Mouse (Mus musculus) embryo, embryonic 9.5 days (tissue): ENCODE results near the gene Rev1.

Experiments
- DNase-seq: peaks from one replicate; pipeline ENCODE4 v3.0.0-alpha.2; 2017; ENCODE audit errors: extremely low spot score

Rev1 gene

DNA sequence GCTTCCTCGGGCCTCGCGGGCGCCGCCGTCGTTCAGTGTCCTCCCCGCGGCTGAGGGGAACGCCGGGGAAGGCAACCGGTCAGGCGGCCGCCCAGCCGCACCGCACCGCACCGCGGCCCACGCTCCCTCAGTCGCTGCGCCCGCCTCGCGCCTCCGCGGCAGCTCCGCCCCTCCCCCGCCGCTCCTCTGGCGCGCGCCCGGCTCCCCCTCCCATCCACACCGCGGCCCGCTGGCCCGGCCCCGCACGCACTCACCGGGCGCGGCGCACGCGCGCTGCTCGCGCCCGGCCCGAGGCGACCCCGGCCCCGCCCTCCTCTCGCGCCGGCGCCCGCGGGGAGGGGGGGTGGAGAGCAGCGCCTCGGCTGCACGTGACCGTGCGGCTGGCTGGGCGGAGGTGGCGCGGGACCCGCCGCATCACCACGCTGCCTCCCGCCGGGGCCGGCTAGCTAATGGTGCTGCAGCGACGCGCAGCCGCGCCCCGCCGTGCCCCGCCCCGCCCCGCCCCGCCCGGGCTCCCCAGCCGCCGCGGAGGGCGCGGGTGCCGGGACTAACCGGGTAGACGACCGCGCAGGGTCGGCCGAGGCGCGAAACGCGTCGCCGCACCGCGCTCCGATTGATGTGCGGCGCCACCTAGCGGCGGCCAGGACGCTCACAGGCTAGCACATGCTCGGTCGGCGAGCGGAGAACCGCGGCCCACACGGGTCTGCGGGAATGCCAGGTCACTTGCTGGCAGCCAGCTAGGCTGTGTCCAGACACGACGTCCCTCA is at the start of gene Rev1:
Rev1 (minus strand) TSS at position 301 of the 767 bp plus-strand sequence.
- DNase-seq, result peak; percentile 94

DNA sequence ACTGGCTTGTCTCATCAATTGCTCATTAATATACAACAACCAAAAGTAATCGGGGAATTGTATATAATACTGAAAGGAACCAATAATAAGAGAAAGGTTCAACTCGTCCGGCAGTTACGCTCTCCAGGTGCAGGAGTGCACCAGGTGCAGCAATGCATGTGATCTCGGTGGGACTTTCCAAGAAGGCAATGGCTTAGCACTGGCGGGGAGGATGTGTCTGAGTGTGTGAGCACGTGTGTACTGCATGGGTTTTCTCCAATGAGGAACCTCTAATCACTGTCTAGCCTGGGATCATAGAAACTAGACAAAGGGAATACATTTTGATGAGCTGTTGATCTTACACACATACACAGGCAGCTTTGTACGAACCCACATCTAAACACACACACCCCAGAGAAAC is 49.3 kb upstream of the Rev1 start:
- no peak for DNase-seq

DNA sequence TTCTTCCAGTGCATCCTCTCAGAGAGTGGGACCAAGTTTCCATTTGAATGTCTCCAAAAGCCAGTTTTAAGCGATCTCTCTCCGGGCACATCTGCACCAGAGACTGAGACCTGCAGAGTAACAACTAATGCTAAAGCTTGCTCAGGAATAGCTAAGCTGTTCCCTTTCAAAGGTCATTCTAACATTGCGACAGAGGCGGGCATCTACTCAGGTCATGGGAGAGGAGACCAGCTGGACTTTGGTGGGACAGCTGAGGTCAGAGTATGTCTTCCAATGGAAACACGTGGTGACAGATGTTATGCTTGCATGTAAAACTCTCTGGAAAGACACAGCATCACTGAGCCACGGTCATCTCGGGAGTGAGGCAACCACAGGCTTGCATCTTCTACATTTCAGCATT is 46.5 kb upstream of the Rev1 start:
- DNase-seq, result no peak

DNA sequence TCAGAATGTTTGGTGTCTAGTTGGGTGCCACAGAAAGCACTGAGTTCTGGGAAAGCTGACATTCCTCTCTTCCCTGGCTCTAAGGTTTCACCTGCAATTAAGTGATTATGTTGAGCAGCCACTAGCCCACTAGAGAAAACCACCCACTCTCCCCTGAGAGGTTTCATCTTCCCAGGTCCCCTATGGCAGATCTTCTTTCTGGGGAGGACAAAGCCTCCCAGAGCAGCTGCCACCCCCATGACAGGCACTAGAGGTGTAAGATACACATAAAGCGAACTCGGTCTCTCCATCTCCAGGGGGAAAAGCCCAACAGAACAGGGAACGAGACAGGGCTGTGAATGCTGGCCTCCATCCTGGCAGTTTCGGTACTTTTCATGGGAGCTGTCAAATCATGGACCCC is 42.3 kb upstream of the Rev1 start:
- no peak for DNase-seq

DNA sequence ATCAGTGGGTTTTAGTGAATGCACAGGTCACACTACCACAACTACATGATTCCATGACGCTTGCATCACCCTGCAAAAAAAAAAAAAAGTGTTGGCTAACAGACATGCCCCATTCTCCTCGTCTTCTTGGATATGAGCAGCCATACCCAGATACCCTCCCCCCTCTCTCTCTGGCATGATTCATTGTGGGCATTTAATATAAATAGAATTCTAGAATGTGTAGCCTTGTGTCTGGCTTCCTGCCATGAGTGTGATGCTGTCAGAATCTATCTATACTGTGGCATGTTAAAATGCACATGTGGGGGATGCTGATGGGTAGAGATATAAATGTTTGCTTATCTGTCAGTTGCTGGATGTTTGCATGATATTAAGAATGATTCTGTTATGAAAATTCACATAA is 36.1 kb upstream of the Rev1 start:
- DNase-seq, result no peak

DNA sequence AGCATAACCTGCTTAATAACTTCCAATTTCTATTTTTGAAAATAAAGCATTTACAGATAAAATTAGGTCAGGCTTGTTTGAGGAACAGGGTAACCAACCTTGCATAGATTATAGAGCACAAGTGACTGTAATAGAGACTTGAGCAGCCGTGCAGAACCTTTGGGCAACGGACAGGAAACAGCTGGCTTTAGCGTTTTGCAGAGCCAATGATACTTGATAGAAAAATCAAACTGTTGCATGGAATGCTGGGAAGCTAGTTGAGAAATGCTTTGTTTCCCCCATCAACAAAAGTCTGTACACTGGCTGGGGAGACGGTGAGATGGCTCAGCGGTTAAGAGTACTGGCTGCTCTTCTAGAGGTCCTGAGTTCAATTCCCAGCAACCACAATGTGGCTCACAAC is 20.5 kb upstream of the Rev1 start:
- no peak for DNase-seq

DNA sequence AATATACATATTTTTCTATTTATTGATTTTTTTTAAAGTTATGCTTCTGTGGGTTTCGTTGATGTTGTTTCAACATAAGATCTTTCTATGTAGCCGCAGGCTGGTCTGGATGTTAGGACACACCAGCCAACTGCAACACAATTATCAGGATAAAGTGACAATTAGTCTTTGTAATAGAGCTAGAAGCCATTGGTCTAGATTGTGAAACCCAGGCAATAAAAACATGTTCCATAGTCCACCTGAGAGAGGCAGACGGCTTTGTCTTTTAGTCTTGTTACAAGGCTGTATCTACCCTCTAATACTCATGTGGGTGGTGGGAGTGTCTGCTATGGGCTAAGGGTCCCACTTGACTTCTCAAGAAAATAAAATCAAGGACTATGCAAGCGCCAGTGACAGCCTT is 16.4 kb upstream of the Rev1 start:
- DNase-seq, result no peak

DNA sequence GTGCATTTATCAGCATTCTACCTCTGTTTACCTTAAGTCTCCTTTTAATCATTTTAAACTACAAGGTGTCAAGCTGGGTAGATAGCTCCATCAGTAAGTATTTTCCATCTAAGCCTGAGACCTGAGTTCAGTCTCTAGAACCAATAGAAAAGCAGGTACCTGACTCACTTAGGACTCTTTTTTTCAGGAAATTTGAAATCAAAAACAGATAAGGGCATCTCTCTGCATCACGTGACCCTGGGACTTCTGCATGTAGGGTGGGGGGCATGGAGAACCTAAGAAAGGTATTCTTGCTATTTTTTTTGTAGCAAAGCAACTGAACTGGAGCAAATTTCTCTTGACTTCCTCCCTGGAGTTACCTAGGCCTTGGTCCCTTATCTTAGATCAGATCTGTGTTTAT is 11.8 kb upstream of the Rev1 start:
- no peak for DNase-seq

DNA sequence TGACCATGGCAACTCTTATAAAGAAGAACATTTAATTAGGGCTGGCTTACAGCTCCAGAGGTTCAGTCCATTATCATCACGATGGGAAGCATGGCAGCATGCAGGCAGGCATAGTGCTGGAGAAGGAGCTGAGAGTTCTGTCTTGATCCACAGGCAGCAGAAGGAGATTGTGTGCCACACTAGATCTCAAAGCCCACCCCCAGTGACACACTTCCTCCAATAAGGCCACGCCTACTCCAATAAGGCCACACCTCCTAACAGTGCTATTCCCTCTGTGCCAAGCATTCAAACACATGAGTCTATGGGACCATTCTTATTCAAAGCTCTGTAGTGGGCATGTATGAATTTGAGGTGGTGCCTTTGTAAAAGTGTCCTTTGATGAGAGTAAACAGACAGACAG is 11.3 kb upstream of the Rev1 start:
- no peak for DNase-seq

DNA sequence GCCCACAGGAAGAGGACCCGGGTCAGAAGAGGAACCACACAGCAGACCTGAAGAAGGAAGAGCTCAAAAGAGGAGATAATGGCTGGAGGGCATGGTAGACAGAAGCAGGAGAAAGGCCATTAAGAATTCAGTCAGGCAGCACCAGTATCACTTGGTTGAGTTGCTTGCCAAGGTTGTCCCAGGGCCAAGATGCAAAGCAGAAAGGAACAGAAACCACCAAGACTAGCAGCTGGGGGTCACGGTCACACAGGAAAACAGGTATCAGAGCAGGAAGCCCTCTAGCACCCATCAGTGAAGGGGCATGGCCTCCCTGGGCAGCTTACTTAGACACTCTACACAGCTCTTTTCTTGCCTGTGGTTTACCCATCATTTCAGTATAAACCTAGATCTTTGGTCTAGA is 9.8 kb upstream of the Rev1 start:
- DNase-seq, result no peak

DNA sequence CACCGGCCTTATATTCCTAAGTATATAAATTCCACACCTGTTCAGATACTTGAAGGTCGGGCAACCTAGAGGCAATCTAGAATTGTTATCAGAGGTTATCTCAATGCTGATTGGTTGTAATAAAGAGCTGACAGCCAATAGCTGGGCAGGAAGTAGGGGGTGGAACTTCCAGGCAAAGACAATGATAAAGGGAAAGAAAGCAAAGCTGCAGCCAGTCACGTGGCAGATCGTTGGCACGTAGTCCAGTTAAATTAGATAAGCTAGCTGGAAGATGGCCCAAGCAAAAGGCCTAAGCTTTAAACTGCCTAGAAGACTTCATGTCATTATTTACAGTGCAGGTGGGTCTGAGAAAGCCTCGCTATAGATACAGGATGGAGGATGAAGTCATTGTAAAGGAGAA is 3.3 kb upstream of the Rev1 start:
- no peak for DNase-seq

DNA sequence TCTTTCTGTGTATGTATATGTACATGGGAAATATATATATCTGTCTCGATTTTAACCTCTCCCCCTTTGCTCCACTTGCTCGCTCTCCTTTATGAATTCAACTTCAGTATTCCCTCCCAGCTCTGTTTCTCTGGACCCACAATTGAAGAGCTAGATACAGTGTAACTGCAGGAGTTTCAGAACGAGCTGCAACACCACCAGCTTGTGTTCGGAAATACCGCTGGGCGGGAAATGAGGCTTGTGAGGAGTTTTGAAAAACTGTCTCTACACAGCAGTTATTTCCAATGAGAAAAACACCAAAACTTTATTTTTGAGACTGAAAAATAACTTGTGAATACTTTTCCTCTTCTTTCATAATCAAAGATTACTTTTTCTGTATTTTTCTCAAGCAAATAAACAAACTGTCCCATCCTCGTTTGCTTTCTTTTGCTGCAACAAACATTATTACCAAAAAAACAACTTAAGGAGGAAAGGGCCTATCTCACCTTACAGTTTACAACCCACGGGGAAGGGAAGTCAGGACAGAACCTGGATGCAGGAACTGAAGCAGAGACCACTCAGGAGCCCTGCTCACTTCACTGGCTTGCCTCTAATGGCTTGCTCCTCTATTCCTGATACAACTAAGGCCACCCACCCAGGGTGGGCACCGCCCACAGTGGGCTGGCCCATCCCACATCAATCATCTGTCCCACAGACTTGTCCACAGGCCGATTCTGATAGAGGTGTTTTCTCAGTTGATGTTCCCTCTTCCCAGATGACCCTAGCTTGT is 1.3 kb upstream of the Rev1 start:
- peak; percentile 51 for DNase-seq

DNA sequence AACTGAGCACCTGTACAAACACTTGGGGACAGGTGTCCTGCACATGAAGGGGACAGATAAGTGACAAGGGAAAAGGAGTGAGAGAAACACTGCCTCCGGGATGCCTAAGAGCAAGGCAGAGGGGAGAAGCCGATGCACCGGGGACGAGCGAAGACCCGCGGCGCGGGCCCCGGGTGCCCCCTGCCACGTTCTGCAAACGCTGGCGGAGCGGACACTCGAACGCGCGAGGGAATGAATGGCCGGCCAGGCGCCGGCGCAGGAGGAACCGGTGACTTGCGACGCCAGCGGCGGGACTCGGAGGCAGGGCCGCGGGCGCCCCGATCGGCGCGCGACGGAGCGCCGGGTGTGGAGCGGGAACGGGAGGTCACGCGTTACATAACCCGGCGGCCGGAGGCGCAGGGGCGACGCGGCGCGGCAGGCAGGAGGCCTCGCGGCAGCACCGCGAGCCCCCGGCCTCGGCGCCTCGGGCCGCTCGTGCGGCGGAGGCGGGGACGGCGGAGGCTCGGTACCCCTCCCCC is 623 bp downstream of the Rev1 start:
- peak; percentile 49 for DNase-seq

DNA sequence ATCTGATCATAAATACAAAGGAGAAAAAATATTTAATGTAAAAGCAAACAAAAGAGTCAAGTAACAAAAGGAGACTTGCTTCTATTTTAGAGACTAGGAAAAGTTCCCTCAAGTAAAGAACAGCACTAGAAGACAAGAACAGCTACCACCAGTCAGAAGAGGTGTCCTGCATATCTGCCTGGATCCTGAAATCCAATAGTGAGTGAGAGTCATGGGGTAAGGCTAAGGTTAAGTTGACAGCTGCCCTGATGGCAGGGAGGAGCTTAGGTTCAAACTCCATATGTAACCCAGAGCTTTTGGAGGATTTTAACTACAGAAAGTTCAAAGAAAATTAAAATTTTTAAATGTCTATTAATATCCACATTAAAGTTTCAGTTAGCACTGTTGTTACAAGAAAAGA is 2.6 kb downstream of the Rev1 start:
- no peak for DNase-seq

DNA sequence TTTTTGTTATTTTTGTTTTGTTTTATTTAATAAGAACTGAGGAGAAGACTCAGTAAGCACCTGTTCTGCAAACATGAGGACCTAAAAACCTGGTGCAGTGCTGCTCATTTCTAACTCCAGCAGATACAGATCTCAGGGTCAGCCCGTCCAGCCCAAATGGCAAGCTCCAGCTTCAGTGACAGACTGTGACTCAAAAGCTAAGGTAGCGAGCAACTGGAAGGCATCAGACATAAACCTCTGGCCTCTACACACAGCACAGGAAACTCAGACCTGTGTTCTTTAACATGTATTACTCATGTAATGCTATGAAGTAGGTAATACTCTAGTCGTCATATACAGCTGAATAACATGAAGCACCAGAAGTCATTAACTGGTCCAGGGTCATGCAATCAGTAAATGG is 3.2 kb downstream of the Rev1 start:
- DNase-seq, result no peak

DNA sequence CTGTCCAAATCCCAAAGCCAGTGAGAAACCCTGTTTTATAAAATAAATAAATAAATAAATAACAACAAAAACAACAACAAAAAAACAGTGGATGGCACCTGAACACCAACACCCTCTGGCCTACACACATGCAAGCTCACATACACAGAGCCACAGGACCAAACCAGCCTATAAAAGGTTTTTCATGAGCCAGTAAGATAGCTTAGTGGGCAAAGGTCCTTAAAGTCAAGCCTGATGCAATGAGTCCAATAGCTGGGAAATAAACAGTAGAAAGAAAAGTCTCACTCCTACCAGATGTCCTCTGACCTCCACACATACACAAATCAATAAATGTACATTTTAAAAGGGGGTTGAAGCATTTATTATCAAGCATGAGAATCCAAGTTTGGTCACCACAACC is 5.3 kb downstream of the Rev1 start:
- DNase-seq, result no peak

DNA sequence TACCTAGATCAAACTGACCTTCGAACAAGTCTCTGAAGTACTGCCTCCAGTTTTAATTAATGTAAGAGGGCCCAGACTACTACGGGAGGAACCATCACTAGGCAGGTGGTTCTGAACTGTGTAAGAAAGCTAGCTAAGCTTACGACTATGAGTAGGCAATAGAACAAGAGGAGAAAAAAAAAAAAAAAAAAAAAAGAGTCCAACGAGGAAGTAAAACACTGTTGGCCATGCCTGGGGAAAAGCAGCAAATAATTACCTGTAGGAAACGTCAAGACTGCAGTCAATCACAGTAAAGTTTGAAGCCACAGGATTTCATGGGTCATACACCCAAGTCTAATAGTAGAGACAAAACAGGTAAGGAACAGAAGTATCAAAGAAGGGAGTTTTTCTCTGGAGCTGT is 8.7 kb downstream of the Rev1 start:
- no peak for DNase-seq

DNA sequence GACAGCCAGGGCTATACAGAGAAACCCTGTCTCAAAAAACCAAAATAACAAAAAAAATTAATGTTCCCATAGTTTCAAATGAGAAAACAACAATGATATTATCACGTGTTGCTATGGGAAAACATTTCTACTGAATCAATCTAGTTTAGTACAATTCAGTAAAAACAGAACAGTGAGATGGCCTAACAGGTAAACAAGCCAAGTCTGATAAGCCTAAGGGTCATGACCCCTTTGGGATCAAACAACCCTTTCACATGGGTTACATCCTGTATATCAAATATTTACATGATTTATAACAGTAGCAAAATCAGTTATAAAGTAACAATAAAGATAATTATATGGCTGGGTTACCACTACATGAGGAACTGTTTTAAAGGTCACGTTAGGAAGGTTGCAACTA is 11.0 kb downstream of the Rev1 start:
- no peak for DNase-seq

DNA sequence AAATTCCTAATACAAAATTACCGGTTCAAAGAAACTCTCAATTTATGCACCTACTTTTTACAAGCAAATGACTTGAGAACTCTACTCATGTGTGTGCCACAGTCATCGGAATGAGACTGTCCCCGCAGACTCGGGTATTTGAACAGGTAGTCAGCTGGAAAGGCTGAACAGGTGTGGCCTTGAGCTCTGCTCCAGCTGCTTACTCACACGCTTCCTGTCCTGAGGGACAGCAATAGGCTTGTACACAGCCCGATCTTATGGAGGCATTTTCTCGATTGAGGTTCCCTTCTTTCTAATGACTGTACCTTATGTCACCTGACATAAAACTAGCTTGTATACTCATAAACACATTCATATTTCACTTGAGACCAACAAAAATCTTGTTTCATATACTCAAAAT is 19.8 kb downstream of the Rev1 start:
- no peak for DNase-seq

DNA sequence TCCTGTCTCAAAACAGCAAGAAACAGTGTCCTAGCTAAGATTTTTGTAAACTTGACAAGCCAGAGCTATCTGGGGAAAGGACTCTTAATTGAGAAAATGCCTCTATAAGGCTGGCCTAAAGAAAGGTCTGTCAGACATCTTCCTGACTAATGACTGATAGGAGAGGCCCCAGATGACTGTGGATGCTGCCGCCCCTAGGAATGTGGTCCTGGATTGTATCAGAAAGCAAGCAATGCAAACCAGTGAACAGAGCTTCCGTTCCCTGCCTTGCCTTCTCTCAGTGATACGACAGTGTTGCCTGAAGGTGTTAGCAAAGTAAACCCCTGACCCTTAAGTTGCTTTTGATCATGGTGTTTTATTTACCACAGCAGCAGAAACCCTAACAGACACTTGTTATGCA is 25.8 kb downstream of the Rev1 start:
- DNase-seq, result peak; percentile 15

DNA sequence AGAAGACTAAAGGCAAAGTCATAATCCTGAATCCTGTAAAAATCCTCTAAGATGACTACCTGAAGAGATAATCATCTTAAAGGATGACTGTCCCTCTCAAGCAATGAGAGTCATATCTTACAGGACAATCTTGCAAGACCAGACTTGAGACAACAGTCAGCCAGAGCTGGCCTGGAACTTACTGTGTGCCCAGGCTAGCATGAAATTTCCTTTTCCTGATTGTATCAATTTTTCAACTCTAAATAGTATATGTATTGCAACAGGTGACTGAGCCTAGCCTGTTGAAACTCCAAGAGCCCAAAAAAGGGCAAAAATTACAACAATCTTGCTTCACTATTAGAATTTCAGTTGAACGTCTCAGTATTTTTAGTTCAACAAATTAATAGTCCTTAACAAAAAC is 26.4 kb downstream of the Rev1 start:
- DNase-seq, result no peak

DNA sequence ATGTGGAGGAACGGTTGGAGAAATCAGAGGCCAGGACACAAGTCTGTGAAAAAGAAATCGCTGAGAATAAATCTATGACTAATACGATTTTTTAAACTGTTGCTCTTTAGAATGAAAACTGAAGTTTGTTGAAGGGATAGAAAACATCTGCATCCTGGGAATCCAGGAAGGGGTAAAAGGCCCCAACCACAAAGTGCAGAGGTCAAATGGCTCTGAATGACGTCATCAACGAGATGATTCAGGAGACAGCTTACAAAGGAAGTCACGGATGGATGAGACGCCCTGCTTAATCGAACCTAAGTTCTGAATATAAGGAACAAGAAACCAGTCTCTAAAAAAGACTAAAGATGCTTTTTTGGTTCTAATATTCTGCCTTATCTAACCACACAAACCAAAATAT is 48.3 kb downstream of the Rev1 start:
- no peak for DNase-seq

DNA sequence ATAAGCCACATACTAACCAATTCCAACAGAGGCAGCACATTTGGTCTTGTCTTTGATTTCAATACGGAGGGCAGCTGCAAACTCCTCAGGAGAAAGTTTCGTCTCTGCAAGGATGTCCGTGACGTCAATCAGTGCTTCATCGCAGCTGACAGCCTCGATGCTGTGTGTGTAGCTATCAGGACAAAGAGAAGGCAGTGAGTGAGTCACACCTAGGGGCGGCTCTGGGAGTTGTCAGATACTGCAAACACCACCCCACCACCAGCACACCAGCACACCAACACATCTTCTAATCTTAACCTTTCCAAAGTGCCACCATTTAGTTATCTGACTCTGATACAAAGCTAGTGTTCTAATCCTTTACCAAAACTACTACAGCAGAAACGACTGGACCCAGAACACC is 58.3 kb downstream of the Rev1 start:
- DNase-seq, result no peak
